Mouse (Mus musculus) megakaryocyte-erythroid progenitor cell, adult 5-6 weeks (primary cell): Measurements from ENCODE around the gene Pygo2. TPM values are rescaled to one million over a fixed set of nuclear protein-coding genes. Genes with fewer than 3 reads are reported as not detected.

Experiments used
- ATAC-seq: replicated peaks from 2 replicates; pipeline ENCODE4 v1.8.0; 2016; ENCODE audit warnings: mild to moderate bottlenecking, inconsistent platforms; ENCODE audit not compliant: severe bottlenecking, poor library complexity, low FRiP score, low TSS enrichment
- total RNA-seq, 2 experiments: library from RNA; stranded (forward) in 1 of 2; stranded (reverse) in 1 of 2; fragments of 200-1000, 215-1000 nt in 1 of 2; fragments of >200 nt in 1 of 2; fragmentation: Nextera tagmentation in 1 of 2; gene quantifications; 2 replicates each; pipeline ENCODE4 v1.2.3; 2014 to 2017

Pygo2 gene
- total RNA-seq, 2 experiments from 2014 or later, result 19.9 to 42.2 TPM

- no peak for ATAC-seq
These were observed 38.1 kb upstream of the Pygo2 start for GRCm38 (mm10) chr3:89391663-89392511.

GRCm38 (mm10) chr3:89392871-89393311 lies 37.1 kb upstream of the Pygo2 start:
- no peak for ATAC-seq

GRCm38 (mm10) chr3:89393605-89394004 lies 36.4 kb upstream of the Pygo2 start:
- ATAC-seq, result peak; percentile 85

- peak; percentile 58 for ATAC-seq
These were observed 35.8 kb upstream of the Pygo2 start, which contains the start of gene Zbtb7b for GRCm38 (mm10) chr3:89394006-89394893. Gene Zbtb7b, minus strand, starts transcription at chr3:89394776.

- 0 out of 2 replicates have a peak, but pooled peaks have one; percentile 16 for ATAC-seq
These were observed 35.1 kb upstream of the Pygo2 start for GRCm38 (mm10) chr3:89394894-89395256.

- ATAC-seq, result no peak
These were observed 34.6 kb upstream of the Pygo2 start for GRCm38 (mm10) chr3:89395419-89395805.

- ATAC-seq, result 0 out of 2 replicates have a peak, but pooled peaks have one; percentile 16
These were observed 34.0 kb upstream of the Pygo2 start for GRCm38 (mm10) chr3:89395806-89396653.

GRCm38 (mm10) chr3:89396654-89397005 lies 33.4 kb upstream of the Pygo2 start:
- ATAC-seq, result no peak

- no peak for ATAC-seq
These were observed 28.7 kb upstream of the Pygo2 start for GRCm38 (mm10) chr3:89401329-89401728.

- ATAC-seq, result no peak
These were observed 27.3 kb upstream of the Pygo2 start, which contains the start of gene Lenep for GRCm38 (mm10) chr3:89402693-89403092. Gene Lenep, minus strand, starts transcription at chr3:89402793.

- no peak for ATAC-seq
These were observed 23.1 kb upstream of the Pygo2 start for GRCm38 (mm10) chr3:89406887-89407286.

- ATAC-seq, result no peak
These were observed 21.6 kb upstream of the Pygo2 start for GRCm38 (mm10) chr3:89408448-89408847.

- no peak for ATAC-seq
These were observed 20.3 kb upstream of the Pygo2 start for GRCm38 (mm10) chr3:89409701-89410100.

GRCm38 (mm10) chr3:89410864-89411263 lies 19.1 kb upstream of the Pygo2 start:
- ATAC-seq, result no peak

- ATAC-seq, result peak; percentile 99
These were observed 18.3 kb upstream of the Pygo2 start, which contains the start of gene Flad1 for GRCm38 (mm10) chr3:89411490-89412393. Gene Flad1, minus strand, starts transcription at chr3:89411870.

GRCm38 (mm10) chr3:89416158-89416557 lies 13.9 kb upstream of the Pygo2 start:
- ATAC-seq, result no peak

- no peak for ATAC-seq
These were observed 12.9 kb upstream of the Pygo2 start for GRCm38 (mm10) chr3:89417131-89417530.

- peak; percentile 4 for ATAC-seq
These were observed 12.2 kb upstream of the Pygo2 start for GRCm38 (mm10) chr3:89417840-89418169.
